Mouse (Mus musculus): ENCODE data around the gene Adh7. TPM values are rescaled to one million over a fixed set of nuclear protein-coding genes. Genes with fewer than 3 reads are reported as not detected.

Gene Adh7
- polyA plus RNA-seq, 1 experiment = 4.7 TPM

DNA sequence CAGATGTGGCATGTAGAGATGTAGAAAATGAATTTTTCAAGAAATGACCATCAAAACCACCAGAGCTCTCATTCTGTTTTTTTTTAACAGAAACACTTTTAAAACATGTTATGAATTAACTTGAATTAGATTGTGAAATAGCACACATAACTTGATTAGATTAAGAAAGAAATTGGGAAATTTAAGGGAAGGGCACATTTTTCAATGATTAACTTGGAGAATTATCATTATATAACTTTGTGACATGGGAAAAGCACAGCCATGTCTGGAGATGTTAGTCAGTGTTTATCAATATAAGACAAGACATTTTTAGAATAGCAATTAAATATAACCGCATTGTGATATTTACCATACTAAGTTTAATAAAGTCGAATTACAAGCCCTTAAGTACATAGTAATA is 14.0 kb downstream of the Adh7 start:
- no peaks in the 10 kb centered on the region for H3K4me1 ChIP-seq (ENCODE audit: control insufficient read depth, insufficient read depth, low read length)
- no peaks in the 10 kb centered on the region for H3K36me3 ChIP-seq (ENCODE audit: control insufficient read depth, insufficient read depth, low read length)
- no peak overlapping the region for H3K4me3 ChIP-seq (ENCODE audit: control insufficient read depth, low read depth, low read length)
- H3K27me3 ChIP-seq (ENCODE audit: control insufficient read depth, insufficient read depth, low read length) = no peaks in the 10 kb centered on the region
- no peak for TF ChIP-seq POLR2A (IDR thresholded peaks at IDR 0.05; ENCODE audit: control insufficient read depth, low read depth, low read length)
- no peak for TF ChIP-seq CTCF (IDR thresholded peaks at IDR 0.05; ENCODE audit: control insufficient read depth, insufficient read depth, insufficient replicate concordance, low read depth, low read length)
- H3K27ac ChIP-seq (ENCODE audit: control insufficient read depth, insufficient read depth, low read depth, low read length) = no peak overlapping the region

DNA sequence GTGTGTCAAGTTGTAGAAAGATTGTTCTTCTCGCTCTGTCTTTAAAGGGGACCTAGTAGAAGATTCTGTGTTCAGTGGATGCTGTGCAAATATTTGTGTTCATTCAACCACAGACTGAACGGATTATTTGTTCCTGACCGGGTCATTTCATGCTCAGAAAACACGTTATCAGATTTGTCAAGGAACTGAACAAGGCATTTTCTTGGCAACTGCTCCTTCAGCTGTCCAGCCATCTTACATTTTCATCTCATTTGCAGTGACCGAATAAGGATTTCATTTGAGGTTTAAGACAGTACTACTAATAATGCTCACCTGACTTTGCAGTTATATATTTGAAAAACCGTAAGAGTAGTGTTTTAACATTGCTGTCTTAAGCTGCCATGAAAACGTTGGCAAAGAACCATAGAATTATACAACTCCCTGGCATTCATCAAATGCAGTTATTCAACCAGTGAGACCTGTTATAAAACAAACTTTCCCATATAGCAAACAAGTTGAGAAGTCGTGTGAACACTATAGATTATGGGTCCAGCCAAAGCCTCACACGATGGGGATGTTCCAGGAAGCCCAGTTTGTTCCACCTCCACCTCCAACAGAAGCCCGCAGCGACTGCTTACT is 19.1 kb downstream of the Adh7 start:
- H3K36me3 ChIP-seq (ENCODE audit: control insufficient read depth, insufficient read depth, low read length) = no peaks in the 10 kb centered on the region
- H3K27ac ChIP-seq (ENCODE audit: control insufficient read depth, insufficient read depth, low read depth, low read length) = no peak overlapping the region
- no peak overlapping the region for H3K4me3 ChIP-seq (ENCODE audit: control insufficient read depth, low read depth, low read length)
- H3K27me3 ChIP-seq (ENCODE audit: control insufficient read depth, insufficient read depth, low read length) = no peaks in the 10 kb centered on the region
- no peak for TF ChIP-seq CTCF (IDR thresholded peaks at IDR 0.05; ENCODE audit: control insufficient read depth, insufficient read depth, insufficient replicate concordance, low read depth, low read length)
- no peak for TF ChIP-seq POLR2A (IDR thresholded peaks at IDR 0.05; ENCODE audit: control insufficient read depth, low read depth, low read length)
- H3K4me1 ChIP-seq (ENCODE audit: control insufficient read depth, insufficient read depth, low read length) = no peaks in the 10 kb centered on the region

DNA sequence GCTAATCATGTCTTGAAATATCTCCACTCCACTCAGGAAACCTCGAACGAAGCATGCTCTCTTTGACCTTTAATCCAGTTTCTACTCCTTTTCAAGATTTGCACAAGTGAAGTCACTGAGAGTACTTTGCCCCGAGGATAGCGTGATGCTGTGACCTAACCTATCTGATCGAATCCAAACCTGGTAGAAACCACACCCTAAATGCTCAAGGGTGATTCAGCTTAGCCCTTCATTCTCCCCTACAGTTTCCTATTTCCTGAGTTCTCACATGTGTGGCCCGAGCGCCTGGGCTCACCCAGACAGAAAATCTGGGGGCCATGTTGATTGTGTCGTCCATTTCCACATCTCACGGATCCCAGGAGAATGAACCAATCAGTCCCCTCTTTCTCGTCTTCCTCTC is 20.5 kb downstream of the Adh7 start:
- TF ChIP-seq CTCF (IDR thresholded peaks at IDR 0.05; ENCODE audit: control insufficient read depth, insufficient read depth, insufficient replicate concordance, low read depth, low read length) (no peak), POLR2A (IDR thresholded peaks at IDR 0.05; ENCODE audit: control insufficient read depth, low read depth, low read length) (no peak)
- H3K27me3 ChIP-seq (ENCODE audit: control insufficient read depth, insufficient read depth, low read length) = no peaks in the 10 kb centered on the region
- no peaks in the 10 kb centered on the region for H3K4me1 ChIP-seq (ENCODE audit: control insufficient read depth, insufficient read depth, low read length)
- H3K4me3 ChIP-seq (ENCODE audit: control insufficient read depth, low read depth, low read length) = no peak overlapping the region
- H3K36me3 ChIP-seq (ENCODE audit: control insufficient read depth, insufficient read depth, low read length) = no peaks in the 10 kb centered on the region
- H3K27ac ChIP-seq (ENCODE audit: control insufficient read depth, insufficient read depth, low read depth, low read length) = no peak overlapping the region

DNA sequence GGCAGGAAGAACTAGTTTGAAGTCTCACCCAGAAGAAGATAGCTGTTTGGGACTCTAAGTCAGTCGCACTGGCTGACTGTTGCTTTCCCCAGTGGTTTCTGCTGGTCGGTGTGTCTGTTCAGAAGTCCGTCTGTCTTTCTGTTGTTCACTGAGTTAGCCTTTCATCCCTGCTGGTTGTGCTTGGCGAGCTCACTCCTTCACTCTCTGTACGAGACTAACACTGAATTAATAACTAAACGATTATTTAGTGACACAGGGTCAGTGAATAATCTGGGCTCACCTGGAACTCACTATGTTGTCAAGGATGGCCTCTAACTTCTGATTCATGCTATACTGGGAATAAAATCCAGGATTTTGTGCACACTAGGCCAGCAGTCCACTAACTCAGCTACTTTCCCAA is 21.9 kb downstream of the Adh7 start:
- Histone ChIP-seq H3K36me3 (ENCODE audit: control insufficient read depth, insufficient read depth, low read length) (no peaks in the 10 kb centered on the region), H3K27me3 (ENCODE audit: control insufficient read depth, insufficient read depth, low read length) (no peaks in the 10 kb centered on the region), H3K27ac (ENCODE audit: control insufficient read depth, insufficient read depth, low read depth, low read length) (no peak overlapping the region), H3K4me3 (ENCODE audit: control insufficient read depth, low read depth, low read length) (no peak overlapping the region), H3K4me1 (ENCODE audit: control insufficient read depth, insufficient read depth, low read length) (0 out of 2 replicates have a peak, but pooled peaks cover 2% of the 10 kb centered on the region)
- TF ChIP-seq CTCF (IDR thresholded peaks at IDR 0.05; ENCODE audit: control insufficient read depth, insufficient read depth, insufficient replicate concordance, low read depth, low read length) = no peak
- no peak for TF ChIP-seq POLR2A (IDR thresholded peaks at IDR 0.05; ENCODE audit: control insufficient read depth, low read depth, low read length)

DNA sequence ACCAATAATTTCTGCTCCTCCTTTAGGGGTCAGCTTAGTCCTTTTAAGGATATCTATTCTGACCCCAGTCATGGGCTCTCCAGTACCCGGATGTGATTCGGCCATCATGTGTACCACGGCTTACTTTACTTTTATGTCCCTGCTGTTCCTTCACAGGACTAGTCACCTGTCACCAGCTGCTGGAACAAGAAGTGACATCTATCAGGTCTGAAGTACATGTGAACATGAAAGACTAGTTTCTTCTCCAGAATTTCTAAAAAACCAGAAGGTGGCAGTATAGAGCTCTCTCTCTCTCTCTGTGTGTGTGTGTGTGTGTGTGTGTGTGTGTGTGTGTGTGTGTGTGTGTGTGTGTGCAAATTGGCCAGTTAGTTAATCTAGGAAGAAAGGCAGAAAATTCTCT is 22.9 kb downstream of the Adh7 start:
- Histone ChIP-seq H3K36me3 (ENCODE audit: control insufficient read depth, insufficient read depth, low read length) (no peaks in the 10 kb centered on the region), H3K27ac (ENCODE audit: control insufficient read depth, insufficient read depth, low read depth, low read length) (no peak overlapping the region)

DNA sequence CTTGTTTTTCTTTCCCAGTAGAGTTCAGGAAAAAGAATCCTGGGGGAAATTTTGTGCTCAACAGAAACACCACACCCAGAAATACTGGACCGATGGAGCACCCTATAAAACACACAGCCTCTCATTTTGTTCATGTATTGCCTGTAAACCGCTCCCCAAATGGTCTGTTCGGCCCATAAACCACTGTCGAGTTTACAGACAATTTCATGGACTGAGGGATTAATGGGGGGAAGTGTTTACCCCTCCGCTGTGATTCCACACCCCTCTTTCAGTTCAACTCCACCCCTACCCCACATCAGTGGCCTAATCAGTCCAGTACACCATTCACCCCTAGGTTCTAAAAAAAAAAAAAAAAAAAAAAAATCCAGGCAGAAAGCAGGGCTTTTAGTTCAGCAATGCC is 23.4 kb downstream of the Adh7 start:
- Histone ChIP-seq H3K27ac (ENCODE audit: control insufficient read depth, insufficient read depth, low read depth, low read length) (no peak overlapping the region), H3K27me3 (ENCODE audit: control insufficient read depth, insufficient read depth, low read length) (no peaks in the 10 kb centered on the region), H3K4me1 (ENCODE audit: control insufficient read depth, insufficient read depth, low read length) (0 out of 2 replicates have a peak, but pooled peaks cover 2% of the 10 kb centered on the region), H3K4me3 (ENCODE audit: control insufficient read depth, low read depth, low read length) (no peak overlapping the region), H3K36me3 (ENCODE audit: control insufficient read depth, insufficient read depth, low read length) (no peaks in the 10 kb centered on the region)
- TF ChIP-seq POLR2A (IDR thresholded peaks at IDR 0.05; ENCODE audit: control insufficient read depth, low read depth, low read length) = no peak
- no peak for TF ChIP-seq CTCF (IDR thresholded peaks at IDR 0.05; ENCODE audit: control insufficient read depth, insufficient read depth, insufficient replicate concordance, low read depth, low read length)

More for the DNA sequence above, 22.9 kb downstream of the Adh7 start:
- no peak overlapping the region for H3K4me3 ChIP-seq (ENCODE audit: control insufficient read depth, low read depth, low read length)
- H3K4me1 ChIP-seq (ENCODE audit: control insufficient read depth, insufficient read depth, low read length) = 0 out of 2 replicates have a peak, but pooled peaks cover 2% of the 10 kb centered on the region
- no peak for TF ChIP-seq POLR2A (IDR thresholded peaks at IDR 0.05; ENCODE audit: control insufficient read depth, low read depth, low read length)
- no peak for TF ChIP-seq CTCF (IDR thresholded peaks at IDR 0.05; ENCODE audit: control insufficient read depth, insufficient read depth, insufficient replicate concordance, low read depth, low read length)
- no peaks in the 10 kb centered on the region for H3K27me3 ChIP-seq (ENCODE audit: control insufficient read depth, insufficient read depth, low read length)

DNA sequence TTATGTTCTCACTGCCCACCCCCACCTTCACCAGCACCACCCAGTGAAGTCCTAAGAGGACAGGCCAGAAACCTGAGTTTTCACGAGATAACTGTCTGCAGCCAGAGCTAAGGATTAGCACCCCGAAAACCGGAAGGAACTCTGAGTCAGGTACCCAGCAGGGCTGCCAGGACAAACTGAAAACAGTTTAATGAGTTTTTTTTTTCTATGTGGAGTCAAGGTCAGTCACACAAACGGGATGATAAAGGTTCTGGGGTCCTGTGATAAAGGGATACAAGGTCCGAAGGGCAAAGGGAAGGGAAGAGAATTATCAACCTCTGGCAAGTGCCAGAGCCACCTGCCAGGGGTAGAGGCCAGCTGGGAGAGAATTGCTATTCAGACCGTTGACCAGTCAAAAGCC is 23.8 kb downstream of the Adh7 start:
- TF ChIP-seq POLR2A (IDR thresholded peaks at IDR 0.05; ENCODE audit: control insufficient read depth, low read depth, low read length) = no peak
- no peak for TF ChIP-seq CTCF (IDR thresholded peaks at IDR 0.05; ENCODE audit: control insufficient read depth, insufficient read depth, insufficient replicate concordance, low read depth, low read length)
- no peak overlapping the region for H3K4me3 ChIP-seq (ENCODE audit: control insufficient read depth, low read depth, low read length)
- no peak overlapping the region for H3K27ac ChIP-seq (ENCODE audit: control insufficient read depth, insufficient read depth, low read depth, low read length)
- no peaks in the 10 kb centered on the region for H3K27me3 ChIP-seq (ENCODE audit: control insufficient read depth, insufficient read depth, low read length)
- H3K36me3 ChIP-seq (ENCODE audit: control insufficient read depth, insufficient read depth, low read length) = no peaks in the 10 kb centered on the region
- 0 out of 2 replicates have a peak, but pooled peaks cover 2% of the 10 kb centered on the region for H3K4me1 ChIP-seq (ENCODE audit: control insufficient read depth, insufficient read depth, low read length)
